Mouse (Mus musculus): ENCODE measurements around the gene Myo10.

Myo10 gene

DNA sequence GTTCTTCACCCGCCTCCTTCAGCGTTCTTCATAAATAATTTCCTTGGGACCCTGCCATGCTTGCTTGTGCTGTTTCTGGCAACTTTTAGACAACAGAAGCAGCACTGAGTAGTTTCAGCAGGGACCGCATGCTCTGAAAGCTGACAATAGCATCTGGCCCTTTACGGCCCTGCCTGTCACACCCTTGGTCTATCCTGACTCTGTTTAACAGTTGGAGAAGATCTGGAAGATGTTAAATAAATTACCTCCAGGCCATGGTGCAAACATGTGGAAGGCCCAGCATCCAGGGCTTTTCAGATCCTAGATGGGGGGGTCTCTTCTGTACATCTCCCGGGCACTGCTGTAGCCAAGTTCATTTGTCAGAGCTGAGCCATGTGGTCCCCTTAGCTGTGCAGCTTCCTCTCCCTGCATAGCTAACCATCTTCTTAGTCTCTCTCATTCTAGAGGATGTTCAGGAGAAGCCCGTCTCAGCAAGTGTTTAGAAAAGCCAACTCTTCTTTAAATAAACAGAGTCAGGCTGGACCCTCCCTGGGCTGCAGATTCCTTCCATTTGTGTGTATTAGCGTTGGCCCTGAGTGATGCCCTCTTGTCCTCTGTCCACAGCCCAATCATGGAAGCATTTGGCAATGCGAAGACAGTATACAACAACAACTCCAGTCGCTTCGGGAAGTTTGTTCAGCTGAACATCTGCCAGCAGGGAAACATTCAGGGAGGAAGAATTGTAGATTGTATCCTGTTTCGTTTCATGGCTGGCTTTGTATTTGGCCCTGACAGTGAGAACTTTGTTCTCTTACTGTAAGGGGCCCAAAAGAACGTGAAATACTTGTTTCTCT lies 101.2 kb downstream of the Myo10 start:
- DNase-seq (ENCODE audit: low read depth, low spot score) = no peak

DNA sequence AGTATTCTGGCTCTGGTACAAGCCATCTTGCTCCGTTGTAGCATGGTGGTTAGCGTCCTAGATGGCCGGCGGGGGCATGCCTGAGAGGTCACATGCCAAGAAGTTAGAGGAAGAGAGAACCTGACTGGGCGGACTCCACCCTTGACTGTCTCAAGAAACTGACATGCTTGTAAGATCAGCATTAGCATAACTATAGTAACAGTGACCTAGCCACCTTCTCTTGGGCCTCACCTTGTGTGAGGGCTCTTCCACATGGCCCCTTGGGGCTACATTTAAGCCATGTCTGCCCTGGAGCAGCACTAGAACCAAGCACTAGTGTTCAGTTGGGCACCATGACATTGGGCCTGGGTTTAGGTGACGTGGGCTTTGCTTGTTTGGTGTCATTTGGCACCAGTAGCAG lies 102.2 kb downstream of the Myo10 start:
- DNase-seq (ENCODE audit: low read depth, low spot score) = no peak

DNA sequence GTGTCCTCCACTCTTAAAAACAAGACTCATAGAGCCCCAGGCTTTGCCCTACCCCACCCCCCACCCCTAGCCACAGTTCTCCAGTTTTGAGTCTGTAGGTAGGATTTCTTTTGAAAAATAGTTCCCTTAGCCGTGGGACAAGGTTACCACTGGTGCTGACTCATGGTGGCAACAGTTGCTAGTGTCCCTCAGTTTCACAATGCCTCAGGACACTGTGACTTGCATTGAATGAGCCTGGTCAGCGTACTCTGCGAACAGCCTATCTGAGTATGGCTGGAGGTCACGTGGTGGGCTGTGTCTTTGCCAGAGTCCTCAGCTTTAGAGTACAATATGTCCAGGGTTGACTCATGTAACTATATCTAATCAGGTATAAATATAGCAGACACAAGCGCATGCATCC lies 104.5 kb downstream of the Myo10 start:
- no peak for DNase-seq (ENCODE audit: low read depth, low spot score)

DNA sequence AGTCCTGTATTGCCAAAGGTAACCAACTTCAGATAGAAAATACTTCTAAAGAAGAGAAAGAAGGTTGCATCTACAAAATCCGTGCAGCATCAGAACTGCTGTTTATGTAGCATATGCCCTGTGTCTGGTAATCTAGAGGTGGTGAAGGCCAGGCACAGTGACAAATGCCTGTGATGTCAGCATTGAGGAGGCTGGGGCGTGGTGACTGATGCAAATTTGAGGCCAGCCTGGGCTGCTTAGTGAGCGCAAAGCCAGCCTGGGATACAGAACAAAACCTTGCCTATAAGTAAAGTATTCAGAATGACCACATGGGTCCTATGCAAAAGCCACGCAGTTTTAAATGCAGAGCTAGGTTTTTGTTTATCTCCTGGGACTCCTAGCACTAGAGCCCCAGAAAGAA lies 106.2 kb downstream of the Myo10 start:
- no peak for DNase-seq (ENCODE audit: low read depth, low spot score)

DNA sequence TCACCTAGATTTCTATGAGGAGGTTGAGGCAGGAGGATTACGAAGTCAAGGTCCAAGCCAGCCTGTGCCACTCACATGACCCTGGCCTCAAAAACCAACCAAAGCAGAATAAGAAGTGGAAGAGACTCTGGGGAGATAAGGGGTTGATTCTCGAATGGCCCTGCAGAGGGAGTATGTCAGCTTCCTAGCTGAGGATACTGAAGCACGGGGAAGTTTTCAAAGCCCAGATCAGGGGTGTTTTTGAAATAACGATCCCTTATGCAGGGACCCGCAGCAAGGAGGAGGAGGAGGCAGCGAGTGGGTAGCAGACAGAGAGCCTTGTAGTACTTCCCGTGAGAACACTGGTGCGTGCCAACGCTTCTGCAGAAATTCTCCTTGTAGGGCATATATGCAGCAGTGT lies 108.7 kb downstream of the Myo10 start:
- DNase-seq (ENCODE audit: low read depth, low spot score) = peak; percentile 41

DNA sequence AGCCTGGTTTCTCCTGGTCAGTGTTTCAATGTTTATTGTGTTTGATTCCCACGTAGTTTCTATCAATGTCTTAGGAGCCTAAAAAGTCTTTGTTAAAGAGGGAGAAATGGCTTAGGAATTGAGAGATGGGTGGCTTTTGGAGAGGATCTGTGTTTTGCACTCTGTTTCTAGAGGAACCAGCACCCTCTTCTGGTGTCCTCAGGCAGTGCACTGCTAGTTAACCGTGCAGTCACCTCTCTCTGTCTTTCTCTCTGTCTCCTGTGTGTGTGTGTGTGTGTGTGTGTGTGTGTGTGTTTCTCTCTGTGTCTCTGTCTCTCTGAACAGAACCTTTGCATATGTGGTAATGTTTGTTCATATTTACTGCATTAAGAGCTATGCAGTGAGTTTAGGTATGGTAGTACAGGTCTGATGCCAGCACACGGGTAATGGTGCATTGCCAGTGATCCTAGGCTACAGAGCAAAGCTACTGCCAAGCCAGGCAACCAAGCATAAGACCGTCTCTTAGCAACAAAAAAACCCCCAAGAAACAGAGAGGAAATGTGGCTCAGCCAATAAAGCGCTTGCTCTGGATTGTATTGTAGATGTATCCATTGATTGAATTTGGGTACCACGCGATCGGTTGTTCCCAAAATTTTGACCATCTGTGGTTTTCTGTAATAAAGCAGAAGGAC lies 110.6 kb downstream of the Myo10 start:
- peak; percentile 57 for DNase-seq (ENCODE audit: low read depth, low spot score)

DNA sequence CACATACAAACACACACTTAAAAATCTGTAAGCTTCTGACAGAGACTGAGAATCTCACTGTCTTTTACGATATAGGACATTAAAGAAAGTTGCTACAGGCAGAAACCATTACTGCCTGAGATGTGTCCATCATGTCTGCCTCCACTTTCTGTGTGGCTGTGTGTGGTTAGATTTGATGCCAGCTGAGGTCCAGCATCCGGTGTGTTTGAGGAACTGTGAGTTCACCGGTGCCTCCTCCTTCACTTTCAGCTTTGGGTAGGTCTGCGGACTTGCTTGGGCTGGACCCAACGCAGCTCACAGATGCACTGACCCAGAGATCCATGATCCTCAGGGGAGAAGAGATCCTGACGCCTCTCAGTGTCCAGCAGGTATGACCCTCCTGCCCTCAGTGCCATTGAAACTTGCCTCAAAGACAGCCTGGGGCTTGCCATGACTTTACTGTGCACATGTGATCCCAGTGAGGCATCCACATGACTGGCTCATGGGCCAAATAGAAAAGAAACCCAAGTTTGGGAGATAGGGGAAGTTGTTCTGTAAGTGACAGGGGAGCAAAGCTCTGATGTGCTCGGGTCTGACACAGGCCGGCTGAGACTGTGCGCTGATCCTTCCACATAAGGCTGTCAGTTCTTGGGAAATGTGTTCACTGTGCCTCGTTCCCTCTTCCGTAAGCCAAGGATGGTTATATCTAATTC lies 111.6 kb downstream of the Myo10 start:
- peak; percentile 57 for DNase-seq (ENCODE audit: low read depth, low spot score)

DNA sequence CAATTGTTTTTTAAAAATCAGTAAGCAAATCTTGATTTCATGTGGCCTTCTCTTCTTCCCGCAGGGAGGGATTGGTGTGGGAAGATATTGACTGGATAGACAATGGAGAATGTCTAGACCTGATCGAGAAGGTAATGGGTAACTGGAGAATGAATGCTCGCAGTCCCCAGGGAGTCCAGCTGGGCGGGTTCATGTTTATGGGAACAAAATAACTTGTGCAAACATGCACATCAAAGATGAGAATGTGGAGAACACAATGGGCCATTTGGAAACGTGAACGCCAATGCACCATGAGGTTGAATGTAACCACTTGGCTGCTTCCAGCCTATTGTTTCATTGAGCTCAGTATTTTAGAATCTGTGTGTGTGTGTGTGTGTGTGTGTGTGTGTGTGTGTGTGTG lies 114.2 kb downstream of the Myo10 start:
- no peak for DNase-seq (ENCODE audit: low read depth, low spot score)

DNA sequence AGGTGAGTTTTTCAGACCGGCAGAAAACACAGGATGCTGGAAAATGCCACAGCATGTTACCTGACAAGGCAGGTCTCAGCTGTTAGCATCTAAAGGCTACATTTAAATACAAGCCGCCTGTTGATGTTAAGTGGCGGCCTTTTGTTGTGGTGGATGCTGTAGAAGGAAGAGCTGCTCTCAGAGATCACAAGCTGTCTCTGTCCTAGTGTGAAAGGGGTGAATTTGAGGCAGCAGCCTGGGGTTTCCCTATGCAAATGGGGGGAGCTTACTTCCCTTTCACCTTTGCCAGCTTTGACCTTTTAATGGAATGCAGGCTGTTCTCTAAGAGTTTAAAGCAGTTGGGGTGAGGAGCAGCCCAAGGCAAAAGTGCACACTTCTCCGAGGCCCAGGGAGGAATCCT lies 117.9 kb downstream of the Myo10 start:
- peak; percentile 61 for DNase-seq (ENCODE audit: low read depth, low spot score)

DNA sequence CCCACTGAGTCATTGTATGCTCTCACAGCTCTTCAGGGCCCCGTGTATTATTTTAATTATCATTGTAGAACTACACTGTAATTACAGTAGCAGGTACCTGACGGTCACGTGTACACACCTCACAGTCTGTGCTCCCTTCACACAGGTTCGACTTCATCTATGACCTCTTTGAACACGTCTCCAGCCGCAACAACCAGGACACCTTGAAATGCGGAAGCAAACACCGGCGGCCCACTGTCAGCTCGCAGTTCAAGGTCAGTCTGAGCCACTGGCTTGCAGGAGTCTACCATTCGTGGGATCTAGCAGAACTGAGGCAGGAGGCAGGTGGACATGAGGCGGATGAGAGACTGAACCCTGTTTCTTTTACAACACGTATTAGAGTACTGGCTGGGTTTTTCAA lies 119.9 kb downstream of the Myo10 start:
- no peak for DNase-seq (ENCODE audit: low read depth, low spot score)

DNA sequence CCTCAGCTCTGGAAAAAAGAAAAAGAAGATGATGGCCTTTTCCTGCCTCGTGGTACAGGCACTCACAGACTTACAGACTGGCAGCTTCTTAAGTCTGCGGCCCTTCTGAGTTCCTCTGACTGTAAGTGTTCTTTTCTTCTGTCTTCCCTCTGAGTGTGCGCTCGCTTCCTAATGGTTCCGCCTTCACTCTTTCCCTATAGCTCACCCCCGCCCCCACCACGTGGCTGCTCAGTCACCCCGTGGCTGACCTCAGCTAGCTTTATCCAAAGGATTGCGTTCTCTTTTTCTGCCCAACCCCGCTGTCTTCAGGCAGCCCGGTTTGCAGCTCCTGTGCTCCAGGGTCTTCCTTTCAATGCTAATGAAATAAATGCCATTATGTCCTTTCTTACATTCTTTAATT lies 129.2 kb downstream of the Myo10 start:
- no peak for DNase-seq (ENCODE audit: low read depth, low spot score)

DNA sequence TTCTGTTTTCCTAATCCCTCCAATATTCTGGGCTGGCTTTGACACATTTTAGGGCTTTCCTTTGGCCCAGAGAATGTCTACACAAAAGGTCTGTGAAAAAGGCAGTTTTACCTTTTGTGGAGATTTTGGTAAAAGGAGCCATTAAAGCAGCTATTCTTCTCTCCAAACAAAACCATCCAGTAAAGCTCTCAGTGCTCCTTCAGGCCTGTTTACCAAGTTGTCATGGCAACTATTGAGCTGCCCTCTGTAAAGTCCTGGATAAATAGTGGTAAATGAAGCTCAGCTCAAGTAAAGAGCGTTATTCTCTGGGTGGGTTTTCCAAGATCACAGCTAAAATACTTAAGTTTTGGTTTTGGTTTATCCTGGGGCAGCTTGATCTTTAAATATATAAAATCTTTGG lies 130.3 kb downstream of the Myo10 start:
- DNase-seq (ENCODE audit: low read depth, low spot score) = no peak

DNA sequence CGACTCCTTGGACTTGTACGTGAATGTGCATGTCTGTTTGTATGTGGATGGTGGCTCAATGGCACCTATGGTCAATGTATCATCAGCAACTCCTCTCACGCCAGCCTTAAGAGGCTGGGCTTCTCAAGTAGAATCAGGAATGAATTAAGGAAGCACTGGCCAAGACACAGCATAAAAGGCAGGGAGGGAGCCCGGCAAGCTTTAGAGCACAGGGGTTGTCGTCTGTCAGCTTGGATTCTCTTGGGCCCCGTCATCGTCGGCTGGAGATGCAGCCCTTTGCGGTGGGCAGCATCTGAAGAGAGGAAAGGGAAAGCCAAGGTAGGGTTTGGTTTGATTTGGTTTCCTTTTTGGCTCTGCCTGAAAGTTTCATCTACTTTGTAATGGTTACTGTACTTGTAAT lies 130.7 kb downstream of the Myo10 start:
- no peak for DNase-seq (ENCODE audit: low read depth, low spot score)

DNA sequence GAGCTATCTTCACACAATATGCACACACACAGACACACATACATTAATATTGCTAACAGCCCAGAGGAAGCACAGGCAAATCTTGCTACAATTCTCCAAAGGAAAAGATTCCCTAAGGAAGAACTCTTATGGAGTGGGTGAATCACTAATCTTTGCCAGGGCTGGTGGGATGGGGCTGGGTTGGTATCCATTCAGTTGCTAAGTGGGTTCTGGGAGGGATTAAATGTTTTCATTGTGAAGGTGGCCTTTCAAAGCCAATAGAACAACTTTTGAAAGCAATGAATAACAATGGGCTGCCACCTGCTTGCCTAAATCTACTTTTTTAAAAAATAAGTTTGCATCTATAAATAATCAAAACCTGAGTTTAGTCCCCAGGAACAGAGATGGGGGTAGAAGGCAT lies 131.6 kb downstream of the Myo10 start:
- no peak for DNase-seq (ENCODE audit: low read depth, low spot score)

DNA sequence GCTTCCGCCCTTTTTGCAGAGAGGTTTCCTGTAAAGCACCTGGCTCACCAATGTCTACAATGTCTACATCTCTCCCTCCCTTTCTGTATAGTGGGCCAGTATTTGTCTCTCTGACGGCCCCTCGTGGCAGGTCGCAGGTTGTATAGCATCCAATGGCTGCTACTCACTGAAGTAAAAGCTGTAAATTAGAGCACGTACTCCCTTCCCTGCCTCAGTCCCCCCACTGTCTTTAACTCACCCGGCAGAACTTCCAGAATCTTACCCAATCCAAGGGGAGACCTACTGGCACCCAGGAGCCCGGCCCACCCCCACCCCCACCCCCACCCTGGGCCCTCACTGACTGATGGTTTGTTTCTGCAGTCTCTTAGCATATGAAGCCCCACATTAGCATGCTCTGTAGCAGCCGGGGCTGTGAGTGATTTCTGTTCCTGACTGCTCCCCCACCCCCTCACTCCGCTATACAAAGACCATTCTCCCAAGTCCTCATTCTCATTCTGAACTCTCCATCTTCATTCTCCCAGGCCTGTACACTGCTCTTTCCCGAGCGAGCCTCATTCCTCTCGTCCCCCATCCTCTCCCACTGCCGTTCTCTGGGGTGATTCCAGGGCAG lies 132.1 kb downstream of the Myo10 start:
- no peak for DNase-seq (ENCODE audit: low read depth, low spot score)

DNA sequence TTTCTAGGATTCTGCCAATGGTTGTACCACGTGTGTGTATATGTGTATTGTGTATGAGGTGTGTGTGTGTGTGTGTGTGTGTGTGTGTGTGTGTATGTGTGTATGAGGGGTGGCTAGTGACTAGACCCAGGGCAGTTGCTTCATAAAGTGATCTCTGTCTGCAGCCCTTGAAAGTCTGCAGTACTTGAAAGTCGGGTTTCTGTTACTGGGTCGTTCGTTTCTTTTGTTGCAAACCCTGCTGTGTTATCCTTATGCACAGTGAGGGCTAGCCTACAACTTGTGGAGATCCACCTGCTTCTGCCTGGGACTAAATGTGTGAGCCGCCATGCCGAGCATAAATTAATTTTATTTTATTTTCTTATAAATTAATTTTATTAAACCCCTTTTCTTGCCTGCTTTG lies 133.2 kb downstream of the Myo10 start:
- no peak for DNase-seq (ENCODE audit: low read depth, low spot score)

DNA sequence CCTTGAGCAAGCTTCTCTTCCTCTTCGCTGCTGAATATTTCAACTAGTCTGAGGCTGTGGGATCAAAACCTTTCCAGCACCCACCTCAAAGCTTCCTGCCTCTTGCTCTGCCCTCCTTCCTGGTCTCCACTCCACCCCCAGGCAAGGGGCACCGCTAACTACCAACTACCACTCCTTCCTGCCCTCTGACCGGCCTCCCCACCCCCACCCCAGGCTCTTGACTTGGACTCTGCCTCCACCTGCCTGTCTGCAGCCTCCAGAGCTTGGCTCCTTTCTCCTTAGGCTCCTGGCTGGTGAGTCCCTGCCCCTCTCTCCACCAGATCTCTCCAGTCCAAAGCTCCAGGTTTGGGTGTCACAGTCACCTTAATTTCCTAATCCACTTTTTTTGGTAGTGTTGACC lies 133.7 kb downstream of the Myo10 start:
- no peak for DNase-seq (ENCODE audit: low read depth, low spot score)

DNA sequence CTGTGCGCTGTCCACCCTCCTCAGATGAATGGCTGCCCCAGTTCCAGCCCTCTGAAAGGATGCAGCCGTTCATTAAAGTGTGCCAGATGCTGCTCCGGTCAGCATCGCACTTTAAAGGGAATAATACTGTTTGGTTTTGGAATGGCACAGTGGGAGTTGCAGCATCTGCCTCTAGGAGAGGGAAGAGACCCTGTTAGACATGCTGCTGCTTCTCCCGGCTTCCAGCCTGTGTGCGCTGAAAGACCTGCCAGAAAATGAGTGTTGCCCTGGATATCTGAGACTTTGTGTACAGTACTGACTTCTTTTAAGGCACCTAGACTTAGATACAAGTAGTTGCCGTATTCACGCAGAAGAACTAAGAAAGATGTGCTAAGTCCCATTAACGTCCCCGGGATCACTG lies 135.7 kb downstream of the Myo10 start:
- no peak for DNase-seq (ENCODE audit: low read depth, low spot score)

DNA sequence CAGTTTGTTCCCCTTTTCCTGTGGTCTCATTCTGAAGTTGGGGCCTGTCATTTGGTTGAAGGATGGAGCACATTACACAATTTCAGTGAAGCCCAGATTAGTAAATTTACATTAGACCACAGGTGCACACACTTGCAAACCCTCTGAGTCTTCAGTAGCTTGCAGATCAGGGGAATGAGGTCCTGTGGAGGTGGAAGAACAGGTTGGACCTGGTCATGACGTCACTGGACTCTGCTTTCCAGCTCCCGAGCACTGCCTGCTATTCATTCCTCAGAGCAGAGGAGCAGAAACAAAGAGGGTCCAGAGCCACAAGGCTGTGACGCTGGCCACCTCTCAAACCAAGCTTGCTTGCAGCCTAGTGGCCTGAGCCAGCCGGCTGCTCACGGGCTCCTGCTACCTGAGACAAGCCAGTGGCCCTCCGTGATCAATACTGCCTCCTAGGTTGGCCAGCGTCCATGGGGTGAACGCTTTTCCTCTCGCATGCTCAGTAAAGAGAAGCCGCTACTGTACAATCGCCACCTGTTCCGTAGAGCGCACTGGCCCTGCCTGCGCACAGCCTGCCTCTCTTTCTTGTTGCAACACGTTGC lies 136.3 kb downstream of the Myo10 start:
- no peak for DNase-seq (ENCODE audit: low read depth, low spot score)

DNA sequence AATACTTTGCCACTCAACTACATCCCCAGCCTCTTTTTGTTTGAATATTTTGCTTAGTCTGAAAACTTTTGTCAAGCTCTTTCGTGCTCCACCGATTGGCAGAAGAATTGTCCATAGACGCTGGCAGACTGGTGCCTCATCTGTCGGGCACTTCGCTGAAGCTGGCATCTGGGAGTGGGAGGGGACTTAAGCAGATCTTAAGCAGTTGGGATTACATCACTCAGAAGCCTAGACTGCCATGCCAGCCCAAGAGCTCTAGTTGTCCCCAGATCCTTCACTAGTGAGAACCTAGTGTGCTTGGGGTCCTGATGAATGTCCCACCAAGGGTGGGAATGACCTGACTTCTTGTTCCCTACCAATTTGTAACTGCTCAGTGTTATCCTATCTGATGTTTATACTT lies 138.0 kb downstream of the Myo10 start:
- no peak for DNase-seq (ENCODE audit: low read depth, low spot score)

DNA sequence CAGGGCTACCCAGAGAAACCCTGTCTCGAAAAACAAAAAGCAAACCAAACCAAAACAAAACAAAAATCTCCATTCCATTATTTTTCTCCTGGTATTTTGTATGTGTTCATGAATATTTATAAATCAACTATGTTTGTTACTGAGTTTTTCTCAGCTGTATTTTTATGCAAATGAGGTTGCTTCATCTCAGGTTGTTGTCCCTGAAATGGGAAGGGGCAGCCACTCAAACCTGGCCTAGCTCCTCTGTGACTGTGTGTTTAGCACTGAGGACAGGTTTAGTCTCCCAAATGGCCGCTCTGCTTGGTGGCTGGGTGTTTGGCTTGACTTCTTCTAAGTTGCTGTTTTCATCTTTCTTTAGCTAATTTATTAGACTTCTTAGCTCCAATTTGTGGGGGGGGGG lies 138.7 kb downstream of the Myo10 start:
- no peak for DNase-seq (ENCODE audit: low read depth, low spot score)

DNA sequence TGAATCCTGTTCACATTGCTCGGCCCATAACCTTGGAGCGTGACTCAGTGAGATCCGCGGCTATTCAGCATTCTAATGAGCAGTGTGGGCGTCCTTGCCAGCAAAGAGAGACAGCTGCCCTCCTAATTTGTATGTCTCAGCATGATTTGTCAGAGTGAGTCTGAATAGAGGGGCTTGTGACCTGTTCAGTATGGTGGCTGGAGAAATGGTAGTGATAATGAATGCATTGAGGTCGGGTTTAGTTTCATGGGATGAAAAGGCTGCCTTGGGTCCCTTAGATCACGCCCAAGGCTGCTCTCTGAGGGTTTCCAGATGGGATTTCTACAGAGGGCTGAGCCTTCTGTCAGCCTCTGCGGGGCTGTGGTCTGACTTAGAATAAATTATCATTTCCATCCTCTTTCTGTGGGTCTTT lies 139.5 kb downstream of the Myo10 start:
- no peak for DNase-seq (ENCODE audit: low read depth, low spot score)
